Mouse (Mus musculus) left cerebral cortex, adult 11 months (tissue): Measurements from ENCODE around the gene Mcrs1.
"Not testable (repeated sequence)": the region's sequence is repeated elsewhere in the genome, so short reads cannot be mapped to it uniquely, and the experiment has no call there.

Experiments used
- DNase-seq: peaks from one replicate; pipeline ENCODE4 v3.0.0; 2022; ENCODE audit warnings: low spot score

Mcrs1 gene

GRCm38 (mm10) chr15:99251111-99251510, 650 bp downstream of the Mcrs1 start:
- not testable (repeated sequence) for DNase-seq

- DNase-seq: no peak
These were observed 1.8 kb downstream of the Mcrs1 start for GRCm38 (mm10) chr15:99249938-99250337.

GRCm38 (mm10) chr15:99248972-99249371, 2.8 kb downstream of the Mcrs1 start:
- DNase-seq: peak; percentile 68

GRCm38 (mm10) chr15:99246736-99247135, 5.0 kb downstream of the Mcrs1 start:
- not testable (repeated sequence) for DNase-seq

GRCm38 (mm10) chr15:99242045-99242444, 9.7 kb downstream of the Mcrs1 start:
- no peak for DNase-seq

- DNase-seq: no peak
These were observed 10.5 kb downstream of the Mcrs1 start for GRCm38 (mm10) chr15:99241249-99241648.

- DNase-seq: no peak
These were observed 11.6 kb downstream of the Mcrs1 start for GRCm38 (mm10) chr15:99240129-99240528.

GRCm38 (mm10) chr15:99238006-99238405, 13.8 kb downstream of the Mcrs1 start:
- DNase-seq: no peak

GRCm38 (mm10) chr15:99234326-99235010, 17.3 kb downstream of the Mcrs1 start:
- no peak for DNase-seq

- no peak for DNase-seq
These were observed 18.0 kb downstream of the Mcrs1 start for GRCm38 (mm10) chr15:99233719-99234118.

GRCm38 (mm10) chr15:99231998-99232397, 19.8 kb downstream of the Mcrs1 start:
- DNase-seq: no peak

- DNase-seq: no peak
These were observed 25.7 kb downstream of the Mcrs1 start for GRCm38 (mm10) chr15:99226090-99226489.

GRCm38 (mm10) chr15:99225081-99225810, 26.5 kb downstream of the Mcrs1 start:
- no peak for DNase-seq

- peak; percentile 61 for DNase-seq
These were observed 27.4 kb downstream of the Mcrs1 start, which contains the start of gene Kcnh3 for GRCm38 (mm10) chr15:99224208-99224911. Gene Kcnh3 (plus strand): TSS chr15:99224861.

- DNase-seq: peak; percentile 66
These were observed 28.1 kb downstream of the Mcrs1 start for GRCm38 (mm10) chr15:99223585-99224207.

- DNase-seq: no peak
These were observed 28.8 kb downstream of the Mcrs1 start for GRCm38 (mm10) chr15:99222794-99223584.

GRCm38 (mm10) chr15:99221315-99221952, 30.3 kb downstream of the Mcrs1 start:
- no peak for DNase-seq

GRCm38 (mm10) chr15:99217630-99218029, 34.1 kb downstream of the Mcrs1 start:
- DNase-seq: no peak

- no peak for DNase-seq
These were observed 35.9 kb downstream of the Mcrs1 start for GRCm38 (mm10) chr15:99215741-99216463.

- no peak for DNase-seq
These were observed 36.8 kb downstream of the Mcrs1 start for GRCm38 (mm10) chr15:99214941-99215340.
